Mouse (Mus musculus): Measurements from ENCODE around the gene AI464131.

AI464131 gene

DNA sequence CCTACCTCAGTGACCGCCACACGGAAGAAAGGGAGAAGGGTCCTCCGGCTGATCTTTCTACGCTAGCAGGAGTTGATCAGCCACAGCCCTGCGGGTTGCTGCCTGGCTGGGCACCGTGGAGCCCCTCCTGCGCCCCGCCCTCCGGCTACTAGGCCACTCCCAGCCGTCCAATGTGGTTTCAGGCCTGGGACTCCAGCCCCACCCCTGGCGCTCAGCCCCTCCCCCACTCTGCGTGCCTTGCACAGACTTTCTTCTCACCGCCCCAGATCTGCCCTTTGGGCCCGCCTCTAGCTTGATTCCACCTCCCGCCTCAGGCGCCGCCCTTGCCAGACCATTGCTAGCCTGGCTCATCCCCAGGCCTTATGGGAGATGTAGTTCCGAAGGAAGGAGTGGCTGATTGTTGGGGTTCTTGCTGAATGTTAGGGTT is at the start of gene AI464131:
AI464131 (minus strand) TSS at position 91 of the 427 bp plus-strand sequence.
- peak; percentile 95 to 97 for DNase-seq (ENCODE audit: low spot score in 2 of 2)

DNA sequence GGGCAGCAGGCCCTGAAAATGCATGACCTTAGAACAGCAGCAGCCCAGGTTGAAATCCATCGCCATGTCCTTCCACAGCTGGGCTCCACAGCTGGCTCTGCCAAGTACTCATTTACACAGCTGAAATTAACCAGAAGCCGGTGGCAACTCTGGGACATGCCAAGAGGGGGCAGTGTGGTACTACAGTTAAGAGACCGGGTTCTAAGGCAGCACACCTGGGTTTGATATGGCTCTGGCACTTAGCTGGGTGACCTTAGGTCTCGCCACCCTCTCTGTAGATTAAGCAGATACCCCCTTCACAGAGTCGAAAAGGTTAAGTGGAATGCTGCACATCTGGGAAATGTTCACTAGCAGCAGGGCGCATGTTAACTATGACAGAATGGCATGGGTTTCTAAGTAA is 49.7 kb upstream of the AI464131 start:
- peak; percentile 47 to 58 for DNase-seq (ENCODE audit: low spot score in 2 of 2)

DNA sequence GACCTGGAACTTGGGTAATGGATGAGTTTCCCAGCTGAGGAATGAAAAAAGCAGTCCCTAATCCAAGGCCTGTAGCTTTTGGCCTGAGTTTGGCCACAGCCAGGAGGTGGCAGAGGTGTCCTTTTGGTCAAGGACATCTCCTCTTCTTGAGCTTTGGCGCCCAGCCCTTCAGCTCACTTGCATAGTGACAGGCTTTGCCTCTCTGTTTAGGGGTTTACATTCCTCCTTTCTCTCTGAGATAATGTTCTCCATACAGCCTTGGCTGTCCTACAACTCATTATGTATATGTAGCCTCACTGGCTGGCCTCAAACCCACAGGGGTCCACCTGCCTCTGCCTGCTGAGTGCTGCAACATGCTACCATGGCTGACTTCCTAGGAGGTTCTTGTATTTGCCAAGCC is 44.2 kb upstream of the AI464131 start:
- no peak for DNase-seq (ENCODE audit: low spot score in 2 of 2)

DNA sequence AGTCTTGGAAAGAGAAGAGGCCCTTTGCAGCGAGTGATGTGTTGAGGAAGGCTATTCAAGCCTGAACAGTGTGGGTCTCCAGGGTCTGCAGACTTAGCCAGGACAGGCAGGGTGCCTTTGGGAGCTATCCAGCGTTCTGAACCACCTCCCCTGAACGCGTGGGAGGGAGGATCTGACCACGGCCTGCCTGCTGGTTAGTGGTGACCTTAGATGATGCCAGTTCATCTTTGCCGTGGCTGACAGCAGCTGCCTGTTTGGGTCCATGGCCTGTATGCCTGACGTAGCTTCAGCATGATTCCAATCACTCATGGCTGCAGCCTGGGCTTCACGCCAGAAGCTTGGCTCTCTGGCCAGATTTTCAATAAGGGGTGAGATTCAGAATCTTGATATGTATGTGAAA is 43.1 kb upstream of the AI464131 start:
- DNase-seq (ENCODE audit: low spot score in 2 of 2): peak in 1 of 2 experiments; percentile 68

DNA sequence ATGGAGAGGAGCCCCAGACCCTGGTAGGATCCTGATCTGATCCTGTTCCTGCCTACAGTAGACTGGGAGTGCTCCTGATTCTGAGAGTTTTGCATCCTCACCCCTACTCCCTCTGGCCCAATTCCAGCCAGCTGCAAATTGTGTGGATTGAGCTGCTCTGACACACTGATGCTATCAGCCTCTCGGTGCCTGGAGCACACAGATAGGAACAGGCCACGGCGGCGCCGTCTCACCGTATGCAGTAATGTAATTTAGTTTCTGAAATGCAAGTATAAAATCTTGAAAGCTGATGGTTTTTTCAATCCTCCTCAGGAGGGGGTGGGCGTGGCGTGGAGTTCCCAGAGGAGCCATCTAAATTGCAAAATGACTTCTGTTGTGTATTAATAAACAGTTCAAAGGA is 39.3 kb upstream of the AI464131 start:
- no peak for DNase-seq (ENCODE audit: low spot score in 2 of 2)

- no peak for DNase-seq (ENCODE audit: low spot score in 2 of 2)
Observed at GRCm38 (mm10) chr4:41534866-41535265, 32.0 kb upstream of the AI464131 start.

DNA sequence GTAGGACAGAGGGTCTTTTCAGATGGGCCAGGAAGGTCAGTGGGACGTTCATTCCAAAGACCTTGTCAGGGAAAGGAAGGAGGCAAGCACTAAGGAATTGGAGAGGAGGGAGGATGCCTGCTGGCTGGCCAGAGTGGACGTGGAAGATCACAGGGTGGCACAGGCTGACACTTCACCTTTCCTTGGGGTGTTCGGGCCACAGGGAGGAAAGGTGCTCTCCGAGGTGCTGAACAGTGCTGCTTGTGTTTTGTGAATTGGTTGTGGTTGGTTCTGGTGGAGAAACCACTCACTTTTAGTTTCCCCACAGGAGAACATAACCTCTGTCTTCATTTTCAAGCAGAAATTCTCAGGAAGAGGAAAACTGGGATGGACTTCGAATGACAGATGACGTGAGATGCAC is 29.5 kb upstream of the AI464131 start:
- DNase-seq (ENCODE audit: low spot score in 2 of 2): no peak

DNA sequence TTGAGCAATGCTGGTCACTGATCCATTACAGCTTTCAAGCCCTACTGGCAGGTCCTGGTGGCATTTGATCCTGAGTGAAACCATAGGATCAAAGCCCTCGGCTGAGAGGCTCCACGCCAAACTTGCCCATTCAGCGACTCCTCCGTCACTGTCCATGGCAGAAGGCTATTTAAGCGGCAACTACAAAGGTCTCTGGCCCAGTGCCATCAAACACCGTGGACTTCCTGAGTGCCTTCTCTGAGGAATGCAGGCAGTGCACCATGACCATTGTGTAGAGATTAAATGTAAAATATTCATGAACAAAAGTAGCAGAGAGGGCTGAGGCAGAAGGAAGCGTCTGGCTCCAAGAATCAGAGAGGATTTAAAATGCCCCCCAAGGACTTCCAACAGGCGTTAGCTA is 25.1 kb upstream of the AI464131 start:
- DNase-seq (ENCODE audit: low spot score in 2 of 2): peak in 1 of 2 experiments; percentile 35

- DNase-seq (ENCODE audit: low spot score in 2 of 2): no peak
Observed at GRCm38 (mm10) chr4:41527076-41527475, 24.2 kb upstream of the AI464131 start.

GRCm38 (mm10) chr4:41526553-41526952 is 23.7 kb upstream of the AI464131 start:
- no peak for DNase-seq (ENCODE audit: low spot score in 2 of 2)

DNA sequence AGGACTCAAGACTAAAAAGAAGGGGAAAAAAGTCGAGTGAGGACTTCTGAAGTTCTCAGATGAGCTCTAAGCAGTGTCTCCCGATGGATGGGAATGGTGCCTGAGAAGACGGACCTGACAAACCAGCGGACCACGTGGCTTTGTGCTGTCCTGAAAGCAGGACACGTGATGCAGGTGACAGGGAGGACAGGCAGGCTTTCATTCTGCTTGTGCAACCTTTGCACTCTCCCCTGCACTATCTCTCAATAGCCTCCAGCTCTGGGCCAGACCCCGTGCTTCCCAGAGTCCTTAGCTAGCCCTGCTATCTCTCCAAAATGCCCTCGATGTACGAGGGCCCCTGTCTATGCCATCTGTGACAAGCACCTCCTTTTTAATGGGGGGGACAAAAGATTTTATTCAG is 22.0 kb upstream of the AI464131 start:
- no peak for DNase-seq (ENCODE audit: low spot score in 2 of 2)

DNA sequence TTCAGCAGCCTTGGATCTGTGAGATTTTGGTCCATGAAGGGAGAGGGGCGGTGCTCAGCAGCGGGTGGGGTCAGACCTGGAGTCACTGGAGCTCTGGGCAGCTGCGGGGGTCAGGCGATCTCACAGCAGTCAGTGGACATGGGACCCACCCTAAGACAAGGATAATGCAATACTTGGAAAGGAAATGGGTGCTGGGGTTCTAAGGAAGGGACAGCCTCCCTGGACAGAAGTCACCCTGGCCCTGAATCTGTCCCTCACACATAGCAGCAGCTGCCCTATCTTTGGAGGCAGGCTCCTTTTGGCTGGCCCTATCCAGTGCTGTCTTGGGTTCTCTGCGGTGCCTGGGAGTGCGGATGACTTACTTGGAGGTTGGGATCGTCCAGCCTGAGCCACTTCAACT is 21.0 kb upstream of the AI464131 start:
- no peak for DNase-seq (ENCODE audit: low spot score in 2 of 2)

GRCm38 (mm10) chr4:41522788-41523187 is 19.9 kb upstream of the AI464131 start:
- DNase-seq (ENCODE audit: low spot score in 2 of 2): peak in 1 of 2 experiments; percentile 47

DNA sequence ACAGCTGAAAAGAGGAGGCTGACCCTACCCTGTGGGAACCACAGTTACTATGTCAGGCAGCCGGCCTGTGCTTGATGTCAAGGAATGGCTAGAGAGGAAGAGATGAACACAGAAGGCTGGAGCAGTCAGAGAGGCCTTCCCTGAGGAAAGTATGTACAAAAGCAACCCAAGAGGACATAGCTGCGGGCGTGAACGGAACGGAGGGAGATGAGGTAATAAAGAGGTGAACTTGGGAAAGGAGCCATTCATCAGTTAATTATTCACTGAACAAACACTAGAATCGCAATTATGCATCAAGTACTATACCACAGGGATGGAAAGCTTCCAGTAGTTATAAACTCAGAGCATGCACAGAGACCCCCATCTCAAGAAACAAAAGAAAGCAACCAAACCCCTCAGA is 19.3 kb upstream of the AI464131 start:
- DNase-seq (ENCODE audit: low spot score in 2 of 2): no peak

DNA sequence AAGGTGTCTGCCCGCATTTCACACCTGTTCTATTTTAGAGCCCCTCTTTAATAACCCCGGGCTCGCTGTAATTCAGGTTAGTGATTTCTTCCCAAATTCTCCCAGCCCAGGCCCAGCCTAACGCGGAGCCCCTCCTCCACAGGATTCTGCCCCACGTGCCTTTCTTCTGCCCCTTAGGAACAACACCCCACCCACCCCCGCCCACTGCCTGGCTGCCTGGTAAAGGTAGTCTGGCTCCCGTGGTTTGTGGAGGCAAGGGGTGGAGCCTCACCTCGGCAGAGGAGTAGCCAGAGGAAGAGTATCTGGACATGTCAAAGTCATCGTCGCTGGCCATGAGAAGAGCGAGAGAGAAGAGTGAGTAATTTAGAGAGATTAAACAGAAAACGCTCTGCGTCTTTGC is 17.8 kb upstream of the AI464131 start:
- no peak for DNase-seq (ENCODE audit: low spot score in 2 of 2)

GRCm38 (mm10) chr4:41519195-41519594 is 16.3 kb upstream of the AI464131 start:
- DNase-seq (ENCODE audit: low spot score in 2 of 2): no peak

- no peak for DNase-seq (ENCODE audit: low spot score in 2 of 2)
Observed at GRCm38 (mm10) chr4:41518349-41518748, 15.5 kb upstream of the AI464131 start.

GRCm38 (mm10) chr4:41517233-41517632 is 14.4 kb upstream of the AI464131 start, which contains the start of gene 1110017D15Rik:
1110017D15Rik (minus strand) TSS chr4:41517333.
- DNase-seq (ENCODE audit: low spot score in 2 of 2): no peak

- no peak for DNase-seq (ENCODE audit: low spot score in 2 of 2)
Observed at GRCm38 (mm10) chr4:41513714-41514113, 10.8 kb upstream of the AI464131 start.

GRCm38 (mm10) chr4:41513309-41513708 is 10.4 kb upstream of the AI464131 start:
- peak in 1 of 2 experiments; percentile 54 for DNase-seq (ENCODE audit: low spot score in 2 of 2)

DNA sequence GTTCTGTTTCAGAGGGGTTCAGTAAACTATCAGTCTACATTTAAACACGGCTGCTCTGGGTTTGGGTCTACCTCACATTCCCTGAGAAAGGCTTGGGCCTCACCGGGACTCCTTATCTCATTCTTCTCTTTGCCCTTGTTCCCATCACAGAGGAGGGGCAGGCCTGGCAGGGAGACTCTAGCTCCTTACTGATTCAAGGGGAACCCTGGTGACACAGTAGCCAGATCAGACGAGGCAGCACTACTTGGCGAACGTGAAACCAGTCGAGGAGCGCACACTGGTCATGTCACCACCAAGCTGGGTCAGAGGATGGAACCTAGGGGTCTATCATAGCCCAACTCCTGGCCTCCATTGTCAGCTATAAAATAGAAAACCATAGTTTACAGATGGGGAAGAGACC is 5.1 kb upstream of the AI464131 start:
- no peak for DNase-seq (ENCODE audit: low spot score in 2 of 2)

GRCm38 (mm10) chr4:41507326-41507924 is 4.5 kb upstream of the AI464131 start:
- DNase-seq (ENCODE audit: low spot score in 2 of 2): no peak

- DNase-seq (ENCODE audit: low spot score in 2 of 2): peak; percentile 72 to 85
Observed at GRCm38 (mm10) chr4:41506906-41507305, 4.0 kb upstream of the AI464131 start.

DNA sequence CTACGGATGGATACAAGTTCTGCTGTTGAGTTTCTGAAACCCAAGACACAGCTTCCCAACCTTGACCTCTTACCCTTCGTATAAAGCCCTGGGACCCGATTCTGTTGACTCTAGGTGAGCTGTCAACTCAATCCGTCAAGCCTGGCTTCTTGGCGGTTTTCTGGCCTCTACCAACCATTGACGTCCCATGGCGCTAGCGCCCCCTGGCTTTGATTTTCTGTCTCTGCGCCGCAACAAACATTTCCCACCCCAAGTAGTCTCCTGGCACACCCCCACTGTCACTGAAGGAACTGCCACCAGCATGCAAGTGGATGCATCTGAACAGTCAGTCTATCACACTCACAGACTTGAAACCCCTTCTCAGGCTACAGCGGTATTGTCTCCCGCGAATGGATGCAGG is 3.3 kb upstream of the AI464131 start:
- DNase-seq (ENCODE audit: low spot score in 2 of 2): peak in 1 of 2 experiments; percentile 65

Data from cerebellum, postnatal 4 days (tissue).